Mouse (Mus musculus) liver, embryonic 14.5 days (tissue): ENCODE results near the gene Gng8. TPM values are rescaled to one million over a fixed set of nuclear protein-coding genes. Genes with fewer than 3 reads are reported as not detected.

ENCODE experiments used
- ATAC-seq: fragments of 200-750 bp; cut with Nextera tagmentation; 2 replicates; pipeline ENCODE4 v1.8.0; 2017; ENCODE audit warnings: moderate number of reproducible peaks, mild to moderate bottlenecking, moderate library complexity; ENCODE audit not compliant: insufficient read depth
- DNase-seq, 3 experiments: peaks; one replicate each; pipeline ENCODE4 v3.0.0-alpha.2; 2012 to 2013; ENCODE audit warnings: low read depth in 3 of 3, low spot score in 3 of 3
- H3K27ac ChIP-seq: fragments of 300-500 bp; sonication (generic); 2 replicates; pipeline ENCODE4 v1.5.1; 2014; ENCODE audit warnings: moderate library complexity, mild to moderate bottlenecking, control low read depth, inconsistent platforms
- H3K27me3 ChIP-seq: fragments of 300-500 bp; sonication (generic); 2 replicates; pipeline ENCODE4 v1.6.1; 2014; ENCODE audit warnings: mild to moderate bottlenecking, low read length, moderate library complexity; ENCODE audit not compliant: control insufficient read depth, insufficient read depth
- H3K36me3 ChIP-seq: fragments of 300-500 bp; sonication (generic); replicated peaks from 2 replicates; pipeline ENCODE4 v1.6.1; 2014; ENCODE audit warnings: low read depth; ENCODE audit not compliant: control insufficient read depth, insufficient read depth
- H3K4me1 ChIP-seq, 2 experiments: fragments of 200-500 bp in 1 of 2; fragments of 300-500 bp in 1 of 2; sonication (generic) in 1 of 2; replicated peaks; 2 replicates each; pipeline ENCODE4 v1.6.1; 2012 to 2014; ENCODE audit warnings: antibody characterized with exemption in 1 of 2, inconsistent platforms in 1 of 2, low read length in 1 of 2; ENCODE audit not compliant: control insufficient read depth in 2 of 2, insufficient read depth in 2 of 2
- H3K4me2 ChIP-seq: fragments of 300-500 bp; sonication (generic); 2 replicates; pipeline ENCODE4 v1.6.1; 2014; ENCODE audit warnings: low read depth, mild to moderate bottlenecking, control low read depth, moderate library complexity
- H3K4me3 ChIP-seq, 2 experiments: fragments of 200-500 bp in 1 of 2; fragments of 300-500 bp in 1 of 2; sonication (generic) in 1 of 2; 2 replicates each; pipeline ENCODE4 v1.5.1; 2012 to 2014; ENCODE audit warnings: low read depth in 2 of 2, low read length in 2 of 2, mild to moderate bottlenecking in 2 of 2, control low read depth in 1 of 2, inconsistent platforms in 1 of 2, moderate library complexity in 1 of 2; ENCODE audit not compliant: insufficient read depth in 1 of 2
- H3K9ac ChIP-seq: fragments of 300-500 bp; sonication (generic); replicated peaks from 2 replicates; pipeline ENCODE4 v1.6.1; 2014; ENCODE audit warnings: mild to moderate bottlenecking, control low read depth, moderate library complexity
- H3K9me3 ChIP-seq: fragments of 300-500 bp; sonication (generic); 2 replicates; pipeline ENCODE4 v1.6.1; 2016; ENCODE audit warnings: low read length, mixed read lengths; ENCODE audit not compliant: control insufficient read depth
- CTCF ChIP-seq: IDR thresholded peaks from 2 replicates; pipeline ENCODE4 v1.5.1; 2016; ENCODE audit warnings: antibody characterized with exemption, low read depth, control low read depth
- EP300 ChIP-seq: IDR thresholded peaks from 2 replicates; pipeline ENCODE4 v1.6.1; 2016; ENCODE audit warnings: antibody characterized with exemption, low read depth
- WGBS: fragments of 180-500 bp; shearing (Covaris S2); extraction: QIAGEN DNeasy Blood & Tissue Kit; methylation state at CpG from one replicate; pipeline ENCODE4 v1.1.7; 2014; ENCODE audit not compliant: insufficient replicate concordance; 5-methylcytosine and 5-hydroxymethylcytosine counted together
- polyA plus RNA-seq, 2 experiments: library from polyadenylated mRNA; depleted of rRNA in 1 of 2; stranded (reverse) in 1 of 2; unstranded in 1 of 2; fragments of >200 nt; fragmentation: Nextera tagmentation in 1 of 2; extraction: Ambion mirVana in 1 of 2; gene quantifications; 2 replicates each; pipeline versions ENCODE4 v1.2.1 to v1.2.3; 2012 to 2014

The Gng8 gene
- polyA plus RNA-seq, 2 experiments, result 0.47 TPM; not detected in 1

- Histone ChIP-seq H3K4me2 (no peak overlapping the region), H3K9ac (no peak overlapping the region), H3K36me3 (peaks cover 32% of the 10 kb centered on the region), H3K27ac (no peak overlapping the region), H3K9me3 (no peaks in the 10 kb centered on the region), H3K4me1 (peaks cover 17 to 32% of the 10 kb centered on the region in 2 experiments), H3K4me3 (no peak overlapping the region), H3K27me3 (no peaks in the 10 kb centered on the region)
- ATAC-seq (no peak), DNase-seq (no peak)
- WGBS, result 83% methylated on average over 7 of the region's 7 CpGs
- TF ChIP-seq EP300 (no peak), CTCF (no peak)
Observed at GRCm38 (mm10) chr7:16920150-16920579, 28.6 kb downstream of the Gng8 start.

GRCm38 (mm10) chr7:16920818-16921791 lies 29.5 kb downstream of the Gng8 start:
- H3K36me3 ChIP-seq, result peaks cover 28% of the 10 kb centered on the region
- H3K4me1 ChIP-seq, result peaks cover 17 to 32% of the 10 kb centered on the region in 2 experiments
- H3K9me3 ChIP-seq, result no peaks in the 10 kb centered on the region
- H3K9ac ChIP-seq, result peak overlapping the region; percentile 25; the same call in 1 of the 2 replicates
- peak overlapping the region; percentile 68 for H3K4me2 ChIP-seq
- no peak for DNase-seq
- H3K27ac ChIP-seq, result no peak overlapping the region
- ATAC-seq, result no peak
- no peaks in the 10 kb centered on the region for H3K27me3 ChIP-seq
- no peak for TF ChIP-seq EP300
- TF ChIP-seq CTCF, result no peak
- peak overlapping the region in 1 of 2 experiments; percentile 92; a peak in 1 of 4 replicates for H3K4me3 ChIP-seq
- 71% methylated on average over 21 of the region's 21 CpGs for WGBS

- peak overlapping the region; percentile 68 for H3K4me2 ChIP-seq
- H3K36me3 ChIP-seq, result peaks cover 20% of the 10 kb centered on the region
- H3K27me3 ChIP-seq, result no peaks in the 10 kb centered on the region
- H3K4me3 ChIP-seq, result peak overlapping the region in 1 of 2 experiments; percentile 92; a peak in 2 of 4 replicates
- DNase-seq (no peak), ATAC-seq (no peak)
- peak overlapping the region; percentile 97 for H3K9ac ChIP-seq
- no peaks in the 10 kb centered on the region for H3K9me3 ChIP-seq
- peaks cover 17 to 32% of the 10 kb centered on the region in 2 experiments for H3K4me1 ChIP-seq
- TF ChIP-seq EP300, result no peak
- 14% methylated on average over 6 of the region's 6 CpGs for WGBS
- H3K27ac ChIP-seq, result no peak overlapping the region
Observed at GRCm38 (mm10) chr7:16921881-16922335, 30.3 kb downstream of the Gng8 start.

GRCm38 (mm10) chr7:16922360-16922973 lies 30.9 kb downstream of the Gng8 start:
- Histone ChIP-seq H3K9me3 (no peaks in the 10 kb centered on the region), H3K27me3 (no peaks in the 10 kb centered on the region), H3K4me3 (peak overlapping the region; percentile 84 to 92), H3K4me2 (peak overlapping the region; percentile 68), H3K4me1 (peaks cover 17 to 32% of the 10 kb centered on the region in 2 experiments), H3K27ac (peak overlapping the region; percentile 79; the same call in 1 of the 2 replicates), H3K36me3 (peaks cover 15% of the 10 kb centered on the region), H3K9ac (peak overlapping the region; percentile 97)
- WGBS, result 34% methylated on average over 10 of the region's 10 CpGs
- ATAC-seq (no peak), DNase-seq (peak in 1 of 3 experiments; percentile 40)
- TF ChIP-seq CTCF (no peak), EP300 (no peak)
